Mouse (Mus musculus) kidney, postnatal 0 days (tissue): ENCODE data around the gene Cinp. TPM values are rescaled to one million over a fixed set of nuclear protein-coding genes. Genes with fewer than 3 reads are reported as not detected.

Experiments
- ATAC-seq: fragments of 200-750 bp; cut with Nextera tagmentation; replicated peaks from 2 replicates; pipeline ENCODE4 v1.8.0; 2017; ENCODE audit warnings: low read depth, moderate number of reproducible peaks, moderate TSS enrichment, moderate library complexity; ENCODE audit not compliant: low FRiP score
- DNase-seq: peaks from one replicate; pipeline ENCODE4 v3.0.0-alpha.2; 2016; ENCODE audit warnings: low spot score
- H3K27ac ChIP-seq: fragments of 300-500 bp; sonication (generic); 2 replicates; pipeline ENCODE4 v1.5.1; 2014; ENCODE audit warnings: mild to moderate bottlenecking
- H3K27me3 ChIP-seq: fragments of 300-500 bp; sonication (generic); 2 replicates; pipeline ENCODE4 v1.6.1; 2014; ENCODE audit warnings: low read length, mixed read lengths; ENCODE audit not compliant: insufficient read depth
- H3K36me3 ChIP-seq: fragments of 300-500 bp; sonication (generic); 2 replicates; pipeline ENCODE4 v1.6.1; 2014; ENCODE audit warnings: low read length, mixed read lengths; ENCODE audit not compliant: insufficient read depth
- H3K4me1 ChIP-seq: fragments of 300-500 bp; sonication (generic); replicated peaks from 2 replicates; pipeline ENCODE4 v1.6.1; 2014; ENCODE audit warnings: antibody characterized with exemption, low read length, mixed read lengths; ENCODE audit not compliant: insufficient read depth
- H3K4me2 ChIP-seq: fragments of 300-500 bp; sonication (generic); 2 replicates; pipeline ENCODE4 v1.6.1; 2014; ENCODE audit warnings: mild to moderate bottlenecking, low read length, moderate library complexity, mixed read lengths
- H3K4me3 ChIP-seq: fragments of 300-500 bp; sonication (generic); replicated peaks from 2 replicates; pipeline ENCODE4 v1.5.1; 2014; ENCODE audit warnings: low read depth, low read length
- H3K9ac ChIP-seq: fragments of 300-500 bp; sonication (generic); 2 replicates; pipeline ENCODE4 v1.6.1; 2014; ENCODE audit warnings: low read depth, low read length
- H3K9me3 ChIP-seq: fragments of 300-500 bp; sonication (generic); replicated peaks from 2 replicates; pipeline ENCODE4 v1.6.1; 2016; ENCODE audit warnings: low read length, inconsistent platforms, mixed read lengths
- CTCF ChIP-seq: IDR thresholded peaks from 2 replicates; pipeline ENCODE4 v1.5.1; 2016; ENCODE audit warnings: antibody characterized with exemption, low read depth, mild to moderate bottlenecking, moderate library complexity
- WGBS: fragments of 180-500 bp; shearing (Covaris S2); extraction: QIAGEN DNeasy Blood & Tissue Kit; methylation state at CpG from one replicate; pipeline ENCODE4 v1.1.7; 2014; 5-methylcytosine and 5-hydroxymethylcytosine counted together
- polyA plus RNA-seq: library from polyadenylated mRNA; unstranded; fragments of >200 nt; fragmentation: Nextera tagmentation; extraction: Ambion mirVana; gene quantifications from 2 replicates; pipeline ENCODE4 v1.2.1, GENCODE M21; 2015

The Cinp gene
- polyA plus RNA-seq, 1 experiment from 2014 or later, result 59.2 TPM

- Histone ChIP-seq H3K4me2 (no peak overlapping the region), H3K9ac (no peak overlapping the region), H3K4me1 (no peaks in the 10 kb centered on the region), H3K27me3 (no peaks in the 10 kb centered on the region), H3K9me3 (no peaks in the 10 kb centered on the region), H3K36me3 (no peaks in the 10 kb centered on the region), H3K4me3 (no peak overlapping the region), H3K27ac (no peak overlapping the region)
- no peak for TF ChIP-seq CTCF
- DNase-seq (no peak), ATAC-seq (no peak)
- 92% methylated on average over 4 of the region's 4 CpGs for WGBS
These were observed 60.0 kb downstream of the Cinp start for GRCm38 (mm10) chr12:110828908-110829307.

Other genes with a start within 250 kb of the Cinp start
- gene 1700001K19Rik, start 206.5 kb downstream of the Cinp start, polyA plus RNA-seq, result not detected in 2 replicates
- gene Hsp90aa1, start 186.4 kb downstream of the Cinp start, polyA plus RNA-seq, result 485 and 487 TPM in 2 replicates
- gene Wdr20, start 151.2 kb downstream of the Cinp start, polyA plus RNA-seq, result 18.6 and 20.7 TPM in 2 replicates
- gene Mok, start 48.2 kb downstream of the Cinp start, polyA plus RNA-seq, result 8.9 and 9.6 TPM in 2 replicates
- 2.2 and 2.3 TPM in 2 replicates for gene Zfp839, start 38.9 kb downstream of the Cinp start, polyA plus RNA-seq
- 1.8 and 2.0 TPM in 2 replicates for gene Tecpr2, start 119 bp upstream of the Cinp start, polyA plus RNA-seq
- gene Ankrd9, start 89.9 kb upstream of the Cinp start, polyA plus RNA-seq, result 19.5 and 19.9 TPM in 2 replicates
- 9.9 and 10.1 TPM in 2 replicates for gene Rcor1, start 150.2 kb upstream of the Cinp start, polyA plus RNA-seq